Mouse (Mus musculus): ENCODE results near the gene Tmem242.
A peak's percentile ranks its signal among the peaks of the same experiment; 100 is the strongest.

Tmem242 gene

GRCm38 (mm10) chr17:5416518-5416917, 23.5 kb downstream of the Tmem242 start:
- no peak for DNase-seq (ENCODE audit: low spot score)

- DNase-seq (ENCODE audit: low spot score): no peak
These were observed 26.0 kb downstream of the Tmem242 start for GRCm38 (mm10) chr17:5414041-5414440.

- DNase-seq (ENCODE audit: low spot score): no peak
These were observed 26.7 kb downstream of the Tmem242 start for GRCm38 (mm10) chr17:5413350-5413749.

GRCm38 (mm10) chr17:5412740-5413139, 27.3 kb downstream of the Tmem242 start:
- no peak for DNase-seq (ENCODE audit: low spot score)

GRCm38 (mm10) chr17:5412301-5412700, 27.8 kb downstream of the Tmem242 start:
- no peak for DNase-seq (ENCODE audit: low spot score)

GRCm38 (mm10) chr17:5411205-5411604, 28.9 kb downstream of the Tmem242 start:
- DNase-seq (ENCODE audit: low spot score): no peak

GRCm38 (mm10) chr17:5410336-5410735, 29.7 kb downstream of the Tmem242 start:
- no peak for DNase-seq (ENCODE audit: low spot score)

GRCm38 (mm10) chr17:5407030-5407429, 33.0 kb downstream of the Tmem242 start:
- no peak for DNase-seq (ENCODE audit: low spot score)

- no peak for DNase-seq (ENCODE audit: low spot score)
These were observed 33.5 kb downstream of the Tmem242 start for GRCm38 (mm10) chr17:5406566-5406965.

GRCm38 (mm10) chr17:5403885-5404284, 36.2 kb downstream of the Tmem242 start:
- no peak for DNase-seq (ENCODE audit: low spot score)

- peak; percentile 42 for DNase-seq (ENCODE audit: low spot score)
These were observed 37.4 kb downstream of the Tmem242 start for GRCm38 (mm10) chr17:5402624-5403023.

- DNase-seq (ENCODE audit: low spot score): peak; percentile 43
These were observed 38.0 kb downstream of the Tmem242 start for GRCm38 (mm10) chr17:5402069-5402468.

GRCm38 (mm10) chr17:5401288-5401687, 38.8 kb downstream of the Tmem242 start:
- DNase-seq (ENCODE audit: low spot score): no peak

- no peak for DNase-seq (ENCODE audit: low spot score)
These were observed 39.5 kb downstream of the Tmem242 start for GRCm38 (mm10) chr17:5400435-5401090.

- peak; percentile 79 for DNase-seq (ENCODE audit: low spot score)
These were observed 42.7 kb downstream of the Tmem242 start for GRCm38 (mm10) chr17:5397148-5398007.

GRCm38 (mm10) chr17:5396213-5396612, 43.8 kb downstream of the Tmem242 start:
- DNase-seq (ENCODE audit: low spot score): no peak

GRCm38 (mm10) chr17:5395454-5396205, 44.4 kb downstream of the Tmem242 start:
- no peak for DNase-seq (ENCODE audit: low spot score)

GRCm38 (mm10) chr17:5390682-5391081, 49.4 kb downstream of the Tmem242 start:
- no peak for DNase-seq (ENCODE audit: low spot score)

GRCm38 (mm10) chr17:5388351-5388750, 51.7 kb downstream of the Tmem242 start:
- no peak for DNase-seq (ENCODE audit: low spot score)

- no peak for DNase-seq (ENCODE audit: low spot score)
These were observed 53.0 kb downstream of the Tmem242 start for GRCm38 (mm10) chr17:5386885-5387545.

- no peak for DNase-seq (ENCODE audit: low spot score)
These were observed 54.4 kb downstream of the Tmem242 start for GRCm38 (mm10) chr17:5385694-5386093.

- DNase-seq (ENCODE audit: low spot score): no peak
These were observed 62.1 kb downstream of the Tmem242 start for GRCm38 (mm10) chr17:5377930-5378310.

All from ovary, postnatal 10 days (tissue).